Mouse (Mus musculus) forelimb bud, embryonic 11.5 days (tissue): ENCODE data around the gene Igf2.

ENCODE experiments used
- DNase-seq: peaks from one replicate; pipeline ENCODE4 v3.0.0-alpha.2; 2012; ENCODE audit warnings: low read depth, low spot score

The Igf2 gene

DNA sequence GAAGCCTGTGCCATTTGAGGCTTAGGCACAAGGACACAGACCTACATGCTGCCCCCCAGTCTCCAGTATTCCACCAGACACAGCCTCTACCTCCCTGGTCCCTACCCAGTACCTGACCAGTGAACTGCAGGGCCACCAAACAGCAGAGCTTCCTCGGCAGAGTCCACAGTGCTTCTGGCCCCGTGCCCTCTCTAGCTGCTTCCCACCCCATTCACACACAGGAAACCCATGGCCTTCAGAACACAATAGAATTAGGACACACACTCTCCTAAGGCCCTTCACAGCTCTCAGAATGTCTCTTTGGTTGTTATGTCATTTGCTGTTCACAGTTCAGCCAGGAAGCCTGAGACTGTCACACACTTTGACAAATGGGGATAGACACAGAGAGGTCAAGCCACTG lies at the start of gene Igf2:
TSS of gene Igf2 (minus strand) at position 158 of the 400 bp plus-strand sequence.
- no peak for DNase-seq

GRCm38 (mm10) chr7:142714783-142715498 lies 48.3 kb upstream of the Igf2 start:
- peak; percentile 72 for DNase-seq

DNA sequence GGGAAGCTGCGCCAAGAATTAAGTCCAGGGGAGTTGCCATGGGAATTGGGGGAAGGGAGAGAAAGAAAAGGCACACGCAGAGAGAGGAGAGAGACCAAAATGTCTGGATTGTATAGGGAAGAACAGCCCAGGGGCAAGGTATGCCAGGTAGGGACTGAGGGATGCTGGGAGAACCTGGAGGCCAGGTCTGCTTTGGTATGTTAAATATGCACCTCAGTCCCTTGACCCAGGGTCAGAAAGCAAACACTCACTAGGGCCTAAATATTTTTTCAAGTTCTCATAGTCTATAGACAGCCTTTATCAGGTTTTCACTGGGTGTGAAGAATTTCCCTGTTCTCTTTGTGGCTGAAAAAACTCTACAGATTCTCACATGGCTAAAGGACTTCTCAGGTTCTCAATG lies 40.3 kb upstream of the Igf2 start:
- no peak for DNase-seq

DNA sequence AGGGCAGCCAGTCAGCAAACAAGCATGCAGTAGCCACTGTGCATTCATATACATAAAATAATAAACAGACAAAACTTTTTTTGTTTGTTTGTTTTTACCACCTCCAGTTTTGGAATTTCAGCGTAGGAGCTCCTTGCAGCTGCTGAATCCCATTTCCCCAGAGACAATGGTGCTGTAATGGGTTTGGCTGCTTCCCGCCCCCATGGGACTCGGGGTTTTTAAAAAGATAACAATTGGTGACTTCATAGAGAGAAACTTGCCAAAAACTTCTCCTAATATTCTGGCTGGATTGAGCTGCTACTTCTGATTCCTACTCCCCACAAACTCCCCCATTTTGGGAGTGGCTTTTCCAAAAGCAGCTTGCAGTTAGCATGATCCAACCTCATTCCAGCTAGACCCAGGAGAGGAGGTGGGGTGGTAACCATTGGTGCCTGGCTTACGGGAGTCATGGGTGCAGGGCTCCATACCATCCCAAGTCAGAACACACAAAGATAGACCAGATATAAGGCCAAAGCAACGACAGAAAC lies 32.8 kb upstream of the Igf2 start:
- DNase-seq: no peak

- no peak for DNase-seq
These were observed 12.0 kb upstream of the Igf2 start for GRCm38 (mm10) chr7:142678611-142679010.

DNA sequence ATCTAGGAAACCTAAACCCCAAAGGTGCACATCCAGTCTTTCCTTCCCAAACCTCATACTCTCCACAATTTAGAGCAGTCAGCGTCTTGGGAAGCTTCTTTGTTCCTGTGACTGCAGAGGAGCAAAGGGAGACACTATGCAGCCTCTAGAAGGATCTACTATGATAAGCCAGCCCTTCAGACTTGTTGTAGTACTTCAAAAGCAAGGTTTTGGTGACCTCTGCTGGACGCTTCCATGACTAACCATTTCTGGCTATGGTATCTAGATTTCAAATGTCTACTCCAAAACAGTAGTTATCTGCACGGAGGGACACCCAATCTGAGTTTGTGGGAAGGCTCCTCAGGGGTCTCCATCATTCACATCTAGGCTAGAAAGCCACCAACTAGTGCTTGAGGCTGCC lies 9.0 kb upstream of the Igf2 start:
- DNase-seq: peak; percentile 69

- no peak for DNase-seq
These were observed 8.5 kb upstream of the Igf2 start for GRCm38 (mm10) chr7:142675141-142675540.

DNA sequence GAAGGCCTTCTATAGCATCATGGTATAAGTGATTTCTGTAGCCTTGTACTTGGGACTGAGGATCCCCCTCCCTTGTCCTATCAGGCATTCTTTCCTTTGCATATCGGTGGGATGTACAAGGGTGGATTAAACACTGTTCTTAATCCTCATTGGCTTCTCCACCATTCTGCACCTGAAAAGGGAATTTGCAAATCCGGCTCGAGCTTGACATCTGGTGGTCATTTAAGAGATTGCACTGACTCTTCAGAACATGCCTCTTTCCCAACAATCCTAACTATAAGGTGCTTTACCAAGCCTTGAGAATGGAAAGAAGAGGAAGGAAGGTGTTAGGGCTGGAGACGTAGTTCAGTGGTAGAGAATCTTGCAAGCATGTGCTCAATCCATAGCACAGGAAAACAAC lies 5.5 kb upstream of the Igf2 start:
- peak; percentile 70 for DNase-seq

GRCm38 (mm10) chr7:142671067-142671466 lies 4.5 kb upstream of the Igf2 start:
- DNase-seq: no peak

- DNase-seq: no peak
These were observed 3.4 kb upstream of the Igf2 start, which contains the start of gene Gm49394 for GRCm38 (mm10) chr7:142669751-142670625. Gene Gm49394 (minus strand): TSS chr7:142669942.

DNA sequence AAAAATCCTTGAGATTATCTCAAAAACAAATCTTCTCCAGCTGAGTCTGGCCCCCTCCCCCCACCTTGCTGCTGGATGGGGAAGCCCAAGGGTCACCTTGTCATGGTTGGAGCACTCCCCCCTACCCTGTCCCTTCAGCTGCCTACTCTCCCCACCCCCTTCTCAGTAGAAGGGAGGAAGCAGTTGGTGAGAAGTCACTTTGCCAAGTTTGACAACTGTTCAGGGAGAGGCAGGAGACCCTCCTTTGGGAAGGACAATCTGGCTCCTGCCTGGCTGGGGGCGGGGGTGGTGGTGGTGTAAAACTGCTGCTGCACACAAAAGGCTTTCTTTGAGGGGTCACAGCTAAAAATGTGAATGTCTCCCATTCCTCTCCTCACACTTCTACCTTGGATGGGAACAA lies 1.7 kb upstream of the Igf2 start:
- DNase-seq: no peak

DNA sequence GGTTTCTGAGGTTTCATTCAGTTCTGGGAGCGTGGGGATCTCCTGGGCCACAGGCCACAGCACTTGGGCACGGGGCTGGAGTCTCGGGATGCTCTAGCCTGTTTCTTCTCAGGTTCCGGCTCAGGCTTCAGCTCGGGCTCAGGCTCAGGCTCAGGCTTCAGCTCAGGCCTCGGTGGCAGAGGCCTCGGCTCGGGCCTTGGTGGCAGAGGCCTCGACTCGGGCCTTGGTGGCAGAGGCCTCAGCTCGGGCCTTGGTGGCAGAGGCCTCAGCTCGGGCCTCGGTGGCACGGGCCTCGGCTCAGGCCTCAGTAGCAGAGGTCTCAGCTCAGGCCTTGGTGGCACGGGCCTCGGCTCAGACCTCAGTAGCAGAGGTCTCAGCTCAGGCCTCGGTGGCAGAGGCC lies 905 bp upstream of the Igf2 start:
- DNase-seq: no peak

- DNase-seq: no peak
These were observed 507 bp downstream of the Igf2 start for GRCm38 (mm10) chr7:142666109-142666508.

DNA sequence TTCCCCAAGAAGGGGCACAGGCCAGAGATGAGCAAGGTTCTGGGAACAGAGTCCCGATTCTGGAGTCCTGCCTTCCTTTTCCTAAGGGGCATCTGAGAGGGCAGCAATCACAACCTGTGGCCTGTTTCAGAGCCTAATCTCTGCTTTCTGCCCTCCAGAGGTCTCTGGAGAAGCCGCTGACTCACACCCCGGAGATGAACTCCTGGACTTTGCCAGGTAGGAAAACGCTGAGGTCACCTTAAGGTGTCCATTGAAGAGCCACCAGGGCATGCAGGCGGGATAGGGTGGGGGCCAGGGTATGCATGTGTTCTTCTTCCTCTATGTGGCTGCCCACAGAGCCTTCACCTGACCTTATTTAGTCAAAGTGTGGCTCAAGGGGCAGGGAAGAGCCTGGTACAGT lies 1.3 kb downstream of the Igf2 start:
- no peak for DNase-seq

DNA sequence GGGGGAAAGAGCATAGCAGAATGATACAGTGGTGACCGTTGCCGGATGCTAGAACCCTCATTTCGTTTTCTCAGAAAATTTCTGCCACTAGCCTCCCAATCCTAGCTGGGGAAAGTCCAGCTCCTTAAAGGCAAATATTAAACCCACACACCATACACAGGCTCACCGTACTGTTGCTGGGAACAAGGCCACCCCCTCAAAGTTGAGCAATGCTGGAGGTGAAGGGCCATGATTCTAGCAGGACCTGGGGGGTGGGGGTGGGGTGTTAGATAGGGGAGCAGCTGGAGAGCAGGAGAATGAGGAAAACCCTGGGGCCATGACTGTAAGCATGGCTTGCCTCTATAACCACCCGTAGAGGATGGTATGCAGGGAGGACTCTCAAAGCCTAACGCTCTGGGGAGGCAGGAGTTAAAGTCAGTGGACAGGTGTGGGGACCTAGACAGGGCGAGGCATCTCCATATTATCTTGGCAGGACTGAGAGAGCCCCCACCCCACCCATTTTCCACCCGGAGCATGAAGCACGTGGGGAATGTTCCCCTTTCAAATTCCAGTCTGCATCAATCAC lies 2.1 kb downstream of the Igf2 start:
- no peak for DNase-seq

DNA sequence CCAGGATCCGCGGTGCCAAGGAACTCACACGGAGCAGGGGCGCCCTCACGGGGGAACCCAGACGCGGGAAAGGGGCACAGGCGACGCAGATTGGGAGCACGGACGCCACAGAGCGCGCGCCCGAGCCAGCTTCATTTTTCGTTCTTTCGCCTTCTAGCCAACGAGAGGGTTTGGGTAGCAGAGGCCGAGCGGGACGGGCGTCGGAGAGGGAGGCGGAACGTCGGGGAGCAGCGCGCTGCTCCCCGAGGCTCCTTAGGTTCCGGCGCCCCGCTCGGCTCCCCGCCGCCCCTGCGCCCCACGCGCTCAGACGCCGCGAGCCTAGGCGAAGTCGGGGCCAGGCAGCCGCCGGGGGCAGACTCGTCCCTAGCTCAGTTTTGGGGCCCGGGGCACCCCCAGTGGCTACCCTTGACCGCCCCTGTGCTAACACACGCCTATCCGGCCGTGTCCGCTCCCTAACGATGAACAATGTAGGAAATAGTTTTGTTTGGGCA lies 2.6 kb downstream of the Igf2 start:
- DNase-seq: no peak

- no peak for DNase-seq
These were observed 3.5 kb downstream of the Igf2 start for GRCm38 (mm10) chr7:142663151-142663550.

DNA sequence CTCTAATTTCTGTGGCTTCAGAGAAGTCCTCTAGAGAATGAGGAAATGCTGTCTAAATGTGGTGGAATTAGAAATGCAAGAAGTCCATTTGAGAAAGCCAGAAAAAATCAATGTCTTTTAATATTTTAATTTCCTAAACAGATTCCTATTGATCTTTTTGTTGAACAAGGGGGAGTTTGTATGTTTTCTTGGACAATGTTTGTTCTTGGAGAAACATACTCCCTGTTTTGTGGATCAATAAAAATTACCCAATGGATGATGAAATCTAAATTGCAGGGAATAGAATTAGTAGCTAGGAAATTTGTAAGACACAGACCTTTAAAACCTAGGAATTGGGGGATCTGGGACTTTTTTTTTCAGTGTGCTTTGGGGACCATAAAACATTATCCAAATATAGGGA lies 4.8 kb downstream of the Igf2 start:
- DNase-seq: no peak

- DNase-seq: no peak
These were observed 5.6 kb downstream of the Igf2 start for GRCm38 (mm10) chr7:142661046-142661445.

GRCm38 (mm10) chr7:142660651-142660945 lies 6.0 kb downstream of the Igf2 start:
- DNase-seq: no peak

- no peak for DNase-seq
These were observed 6.6 kb downstream of the Igf2 start for GRCm38 (mm10) chr7:142659767-142660650.
